Mouse (Mus musculus) liver, embryonic 14.5 days (tissue): ENCODE results near the gene Fbxo47.

Source experiments
- CTCF ChIP-seq: IDR thresholded peaks from 2 replicates; pipeline ENCODE4 v1.5.1; 2016; ENCODE audit warnings: antibody characterized with exemption, low read depth, control low read depth
- EP300 ChIP-seq: IDR thresholded peaks from 2 replicates; pipeline ENCODE4 v1.6.1; 2016; ENCODE audit warnings: antibody characterized with exemption, low read depth

GRCm38 (mm10) chr11:97905941-97906340 lies 22.0 kb upstream of the Fbxo47 start:
- TF ChIP-seq CTCF: no peak
- no peak for TF ChIP-seq EP300
